Mouse (Mus musculus): ENCODE measurements around the gene Mrnip. TPM values are rescaled to one million over a fixed set of nuclear protein-coding genes. Genes with fewer than 3 reads are reported as not detected.

Gene Mrnip
- polyA plus RNA-seq (2012; rRNA removed) = 18.4 and 24.0 TPM in 2 replicates

GRCm38 (mm10) chr11:50174111-50174729 is at the start of gene Mrnip:
Mrnip (plus strand) TSS chr11:50174444.

GRCm38 (mm10) chr11:50130811-50131766 is 43.2 kb upstream of the Mrnip start, which contains the start of gene Tbc1d9b:
Tbc1d9b (plus strand) TSS chr11:50131396.

GRCm38 (mm10) chr11:50210505-50211151 is 36.4 kb downstream of the Mrnip start, which contains the start of the genes Sqstm1 and Mgat4b:
Sqstm1 (minus strand) TSS chr11:50210827.
Mgat4b (plus strand) TSS chr11:50210890.

GRCm38 (mm10) chr11:50238324-50238723 is 64.1 kb downstream of the Mrnip start, which contains the start of gene Ltc4s:
Ltc4s (minus strand) TSS chr11:50238616.

Other genes with a start within 250 kb of the Mrnip start
- 33.2 and 50.8 TPM in 2 replicates for gene Rnf130, start 149.1 kb upstream of the Mrnip start, polyA plus RNA-seq (2012; rRNA removed)
- 29.0 and 34.0 TPM in 2 replicates for gene Tbc1d9b, start 43.0 kb upstream of the Mrnip start, polyA plus RNA-seq (2012; rRNA removed)
- 92.0 and 94.5 TPM in 2 replicates for gene Sqstm1, start 36.4 kb downstream of the Mrnip start, polyA plus RNA-seq (2012; rRNA removed)
- gene Mgat4b, start 36.4 kb downstream of the Mrnip start, polyA plus RNA-seq (2012; rRNA removed) = 36.3 and 46.3 TPM in 2 replicates
- 0.94 and 1.5 TPM in 2 replicates for gene Ltc4s, start 64.2 kb downstream of the Mrnip start, polyA plus RNA-seq (2012; rRNA removed)
- gene Maml1, start 117.9 kb downstream of the Mrnip start, polyA plus RNA-seq (2012; rRNA removed) = 13.2 and 20.3 TPM in 2 replicates
- gene Canx, start 151.2 kb downstream of the Mrnip start, polyA plus RNA-seq (2012; rRNA removed) = 332 and 649 TPM in 2 replicates
- gene Cby3, start 180.0 kb downstream of the Mrnip start, polyA plus RNA-seq (2012; rRNA removed) = 0.13 TPM in 1 of 2 replicates, not detected in the other
- gene Hnrnph1, start 202.5 kb downstream of the Mrnip start, polyA plus RNA-seq (2012; rRNA removed) = 1,227 and 1,800 TPM in 2 replicates